Mouse (Mus musculus) liver, embryonic 14.5 days (tissue): ENCODE measurements at regions not wholly inside any gene's neighbourhood (a gene's known extent, or its start where the extent isn't known, plus 50 kb on each side); places are given as distances from the start of the nearest gene placed in this dataset.
A peak's percentile ranks its signal among the peaks of the same experiment; 100 is the strongest.

ENCODE experiments used
- CTCF ChIP-seq: IDR thresholded peaks from 2 replicates; pipeline ENCODE4 v1.5.1; 2016; ENCODE audit warnings: antibody characterized with exemption, low read depth, control low read depth
- EP300 ChIP-seq: IDR thresholded peaks from 2 replicates; pipeline ENCODE4 v1.6.1; 2016; ENCODE audit warnings: antibody characterized with exemption, low read depth

GRCm38 (mm10) chr13:103643993-103644722 lies 130.2 kb downstream of the Srek1 start:
- TF ChIP-seq CTCF, result peak; percentile 28; the same call in 1 of the 2 replicates
- no peak for TF ChIP-seq EP300
